Mouse (Mus musculus) cerebellum, adult (tissue): ENCODE data around the gene Cdh13.
"Not testable (repeated sequence)": the region's sequence is repeated elsewhere in the genome, so short reads cannot be mapped to it uniquely, and the experiment has no call there.

Experiments used
- ATAC-seq: cut with Nextera tagmentation; 2 replicates; pipeline ENCODE4 v1.9.2; 2017; ENCODE audit warnings: mild to moderate bottlenecking, moderate library complexity, mixed read lengths; ENCODE audit not compliant: insufficient number of reproducible peaks, low FRiP score, low TSS enrichment

The Cdh13 gene

GRCm38 (mm10) chr8:118749786-118750185 is 466.3 kb downstream of the Cdh13 start:
- ATAC-seq: no peak

GRCm38 (mm10) chr8:118753710-118754109 is 470.2 kb downstream of the Cdh13 start:
- no peak for ATAC-seq

GRCm38 (mm10) chr8:118754119-118754518 is 470.6 kb downstream of the Cdh13 start:
- no peak for ATAC-seq

GRCm38 (mm10) chr8:118777507-118777906 is 494.0 kb downstream of the Cdh13 start:
- not testable (repeated sequence) for ATAC-seq

GRCm38 (mm10) chr8:118778374-118778773 is 494.8 kb downstream of the Cdh13 start:
- no peak for ATAC-seq

- ATAC-seq: peak; percentile 80
Observed at GRCm38 (mm10) chr8:118785646-118786045, 502.1 kb downstream of the Cdh13 start.

GRCm38 (mm10) chr8:118789649-118790048 is 506.1 kb downstream of the Cdh13 start:
- no peak for ATAC-seq

- no peak for ATAC-seq
Observed at GRCm38 (mm10) chr8:118794886-118795285, 511.4 kb downstream of the Cdh13 start.

GRCm38 (mm10) chr8:118796491-118796890 is 513.0 kb downstream of the Cdh13 start:
- no peak for ATAC-seq

- no peak for ATAC-seq
Observed at GRCm38 (mm10) chr8:118797127-118797526, 513.6 kb downstream of the Cdh13 start.

- ATAC-seq: no peak
Observed at GRCm38 (mm10) chr8:118803168-118803567, 519.6 kb downstream of the Cdh13 start.

GRCm38 (mm10) chr8:118809660-118810059 is 526.1 kb downstream of the Cdh13 start:
- ATAC-seq: no peak

- ATAC-seq: no peak
Observed at GRCm38 (mm10) chr8:118815055-118815454, 531.5 kb downstream of the Cdh13 start.

- ATAC-seq: no peak
Observed at GRCm38 (mm10) chr8:118826761-118827160, 543.2 kb downstream of the Cdh13 start.

GRCm38 (mm10) chr8:118827726-118828125 is 544.2 kb downstream of the Cdh13 start:
- ATAC-seq: no peak

- ATAC-seq: no peak
Observed at GRCm38 (mm10) chr8:118830291-118830690, 546.8 kb downstream of the Cdh13 start.

GRCm38 (mm10) chr8:118831026-118831425 is 547.5 kb downstream of the Cdh13 start:
- ATAC-seq: no peak

- no peak for ATAC-seq
Observed at GRCm38 (mm10) chr8:118838801-118839200, 555.3 kb downstream of the Cdh13 start.

- ATAC-seq: no peak
Observed at GRCm38 (mm10) chr8:118845690-118846089, 562.2 kb downstream of the Cdh13 start.

GRCm38 (mm10) chr8:118848021-118848420 is 564.5 kb downstream of the Cdh13 start:
- ATAC-seq: no peak

GRCm38 (mm10) chr8:118849515-118849914 is 566.0 kb downstream of the Cdh13 start:
- ATAC-seq: peak; percentile 26; the same call in 1 of the 2 replicates

GRCm38 (mm10) chr8:118850381-118850780 is 566.8 kb downstream of the Cdh13 start:
- no peak for ATAC-seq

- no peak for ATAC-seq
Observed at GRCm38 (mm10) chr8:118851361-118851760, 567.8 kb downstream of the Cdh13 start.
